Mouse (Mus musculus) ovary, adult 18-20 months (tissue): ENCODE results near the gene Gm12216.

ENCODE experiments used
- DNase-seq: peaks from one replicate; pipeline ENCODE4 v3.0.0; 2022; ENCODE audit warnings: low spot score, mixed read lengths

Gene Gm12216

DNA sequence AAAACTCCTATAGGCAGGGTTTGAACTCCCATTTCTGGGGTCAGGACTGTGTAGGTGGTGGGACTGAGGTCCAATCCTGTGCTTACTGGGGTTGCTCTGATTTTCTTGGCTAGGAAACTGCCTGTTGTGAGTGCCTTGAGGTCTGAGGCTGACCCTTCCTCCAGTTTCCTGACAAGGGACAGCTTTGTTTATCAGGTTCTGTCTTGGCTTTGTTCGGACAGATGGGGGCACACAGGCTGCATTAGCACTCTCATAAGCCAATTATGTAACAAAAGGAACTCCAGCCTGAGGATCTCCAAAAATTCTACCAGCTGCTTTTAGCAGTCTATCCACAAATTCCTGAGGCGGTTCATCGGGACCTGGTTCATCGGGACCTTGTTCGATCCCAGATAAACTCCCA, 116.7 kb downstream of the Gm12216 start:
- no peak for DNase-seq

DNA sequence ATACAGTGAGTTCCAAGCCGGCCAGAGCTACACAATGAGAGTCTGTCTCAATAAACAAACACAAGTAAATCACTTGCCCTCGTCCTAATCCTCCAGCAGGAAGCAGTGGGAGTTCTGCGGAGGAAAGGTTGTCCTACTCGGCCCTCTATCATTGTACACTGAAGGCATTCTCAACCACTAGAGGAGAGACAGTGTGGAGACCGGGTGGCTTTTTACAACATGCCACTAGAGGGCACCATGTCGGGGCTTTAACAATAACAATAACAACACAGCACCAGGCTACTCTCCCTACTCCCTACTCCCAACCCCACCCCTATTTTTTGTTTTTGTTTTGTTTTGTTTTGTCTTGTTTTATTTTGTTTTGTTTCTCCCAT, 121.5 kb downstream of the Gm12216 start:
- no peak for DNase-seq

- peak; percentile 49 for DNase-seq
Measured at GRCm38 (mm10) chr11:53736771-53737572, 122.1 kb downstream of the Gm12216 start.

DNA sequence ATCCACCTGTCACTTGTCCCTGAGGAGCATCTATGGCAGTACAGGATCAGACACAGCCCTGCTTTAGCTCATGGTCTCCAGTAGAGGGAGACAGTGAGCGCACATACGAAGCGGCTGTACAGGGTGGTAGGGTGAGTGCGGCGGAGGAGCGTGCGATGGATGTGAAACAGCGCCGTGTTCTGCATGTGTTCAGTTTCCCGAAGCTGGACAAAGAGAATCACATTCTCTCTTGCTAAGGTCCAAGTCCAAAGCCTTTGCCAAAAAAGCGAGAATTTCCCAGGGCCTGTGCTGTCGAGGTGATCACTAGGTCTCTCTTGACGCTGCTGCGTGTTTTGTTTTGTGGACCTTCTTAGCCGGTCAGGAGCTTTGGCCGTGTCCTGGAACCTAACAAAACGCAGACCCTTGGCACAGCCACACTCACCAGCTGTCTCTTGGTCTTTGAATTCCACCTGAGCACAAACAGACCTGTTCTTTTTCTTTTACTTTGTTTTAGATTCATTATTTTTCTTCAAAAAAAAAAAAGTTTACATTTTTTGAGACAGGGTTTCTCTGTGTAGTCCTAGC, 123.3 kb downstream of the Gm12216 start:
- peak; percentile 24 for DNase-seq

- no peak for DNase-seq
Measured at GRCm38 (mm10) chr11:53734970-53735681, 123.9 kb downstream of the Gm12216 start.

DNA sequence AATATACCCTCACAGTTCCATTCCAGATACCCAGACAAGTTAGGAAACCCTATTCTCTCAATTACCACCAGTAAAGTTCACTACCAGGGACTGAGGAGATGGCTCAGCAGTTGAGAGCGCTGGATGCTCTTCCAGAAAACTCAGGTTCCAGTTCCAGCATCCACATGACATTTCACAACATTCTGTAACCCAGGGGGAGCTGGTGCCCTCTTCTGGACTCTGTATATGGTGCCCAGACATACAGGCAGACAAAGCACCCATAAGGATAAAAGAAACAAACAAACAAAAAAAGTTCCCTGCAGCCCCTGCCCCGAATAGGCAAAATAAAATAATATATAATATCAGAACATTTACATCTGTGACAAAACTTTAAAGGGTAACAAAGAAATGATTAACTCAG, 124.6 kb downstream of the Gm12216 start:
- DNase-seq, result no peak

- no peak for DNase-seq
Measured at GRCm38 (mm10) chr11:53733824-53734223, 125.2 kb downstream of the Gm12216 start.
